Mouse (Mus musculus) myocyte (in vitro differentiated cells): ENCODE results near the gene Cdc42bpa.
A peak's percentile ranks its signal among the peaks of the same experiment; 100 is the strongest.

Experiments
- CEBPB ChIP-seq: IDR thresholded peaks from 2 replicates; pipeline ENCODE4 v1.6.1; 2011; ENCODE audit warnings: mild to moderate bottlenecking, moderate library complexity; ENCODE audit not compliant: poor library complexity, insufficient read depth, severe bottlenecking
- E2F4 ChIP-seq: IDR thresholded peaks from one replicate; pipeline ENCODE4 v1.6.1; 2011; ENCODE audit warnings: mild to moderate bottlenecking, control low read depth, moderate library complexity; ENCODE audit not compliant: insufficient read depth
- MAX ChIP-seq: IDR thresholded peaks from one replicate; pipeline ENCODE4 v1.6.1; 2011; ENCODE audit warnings: low read depth, mild to moderate bottlenecking, control low read depth
- MYOD1 ChIP-seq, 3 experiments: IDR thresholded peaks; one replicate each; pipeline ENCODE4 v1.6.1; 2011; ENCODE audit warnings: control low read depth in 2 of 3, low read depth in 2 of 3, mild to moderate bottlenecking in 2 of 3, moderate library complexity in 1 of 3; ENCODE audit not compliant: insufficient read length in 2 of 3, control insufficient read depth in 1 of 3
- MYOG ChIP-seq, 3 experiments: IDR thresholded peaks; one replicate each; pipeline ENCODE4 v1.6.1; 2011; ENCODE audit warnings: control low read depth in 2 of 3, low read depth in 2 of 3, mild to moderate bottlenecking in 2 of 3; ENCODE audit not compliant: insufficient read length in 2 of 3, control insufficient read depth in 1 of 3, insufficient read depth in 1 of 3
- POLR2A ChIP-seq: IDR thresholded peaks from one replicate; pipeline ENCODE4 v1.6.1; 2011; ENCODE audit warnings: low read depth, mild to moderate bottlenecking, control low read depth, moderate library complexity; ENCODE audit not compliant: insufficient read length
- POLR2AphosphoS2 ChIP-seq: IDR thresholded peaks from one replicate; pipeline ENCODE4 v1.6.1; 2011; ENCODE audit warnings: low read depth, control low read depth; ENCODE audit not compliant: insufficient read length
- SRF ChIP-seq: IDR thresholded peaks from one replicate; pipeline ENCODE4 v1.6.1; 2011; ENCODE audit warnings: low read depth; ENCODE audit not compliant: control insufficient read depth, insufficient read length
- TCF12 ChIP-seq: IDR thresholded peaks from one replicate; pipeline ENCODE4 v1.6.1; 2011; ENCODE audit warnings: mild to moderate bottlenecking, control low read depth; ENCODE audit not compliant: poor library complexity, insufficient read depth, severe bottlenecking
- USF1 ChIP-seq: IDR thresholded peaks from one replicate; pipeline ENCODE4 v1.6.1; 2011; ENCODE audit warnings: low read depth, mild to moderate bottlenecking, control low read depth, moderate library complexity

- TF ChIP-seq USF1 = no peak
- TF ChIP-seq E2F4 = no peak
- no peak for TF ChIP-seq POLR2A
- no peak for TF ChIP-seq SRF
- peak in 2 of 3 experiments; percentile 43 to 89 for TF ChIP-seq MYOD1 (IDR thresholded peaks at IDR 0.05; ENCODE audit: control insufficient read depth in 1 of 3, insufficient read length in 2 of 3, low read depth in 2 of 3)
- TF ChIP-seq MYOG (IDR thresholded peaks at IDR 0.05; ENCODE audit: control insufficient read depth in 1 of 3, insufficient read depth in 1 of 3, insufficient read length in 2 of 3, low read depth in 2 of 3) = peak in 2 of 3 experiments; percentile 57 to 81
- TF ChIP-seq TCF12 = peak; percentile 13
- no peak for TF ChIP-seq CEBPB
- TF ChIP-seq POLR2AphosphoS2 = no peak
- no peak for TF ChIP-seq MAX
Observed at GRCm38 (mm10) chr1:180183525-180184159, 223.4 kb downstream of the Cdc42bpa start.
